Mouse (Mus musculus) testis, postnatal 10 days (tissue): ENCODE data around the gene Tbx3.

Experiments
- DNase-seq: peaks from one replicate; pipeline ENCODE4 v3.0.0; 2021; ENCODE audit warnings: low spot score

Tbx3 gene

GRCm38 (mm10) chr5:119708850-119709585 lies 38.5 kb downstream of the Tbx3 start:
- no peak for DNase-seq

GRCm38 (mm10) chr5:119709826-119710559 lies 39.5 kb downstream of the Tbx3 start:
- no peak for DNase-seq

- DNase-seq = no peak
These were observed 40.3 kb downstream of the Tbx3 start for GRCm38 (mm10) chr5:119710756-119711155.

- no peak for DNase-seq
These were observed 41.2 kb downstream of the Tbx3 start for GRCm38 (mm10) chr5:119711626-119712025.

- DNase-seq = peak; percentile 91
These were observed 42.3 kb downstream of the Tbx3 start for GRCm38 (mm10) chr5:119712679-119713246.

GRCm38 (mm10) chr5:119720471-119721265 lies 50.2 kb downstream of the Tbx3 start:
- no peak for DNase-seq

- DNase-seq = no peak
These were observed 62.5 kb downstream of the Tbx3 start for GRCm38 (mm10) chr5:119732978-119733377.
